Mouse (Mus musculus) heart, adult 2 months (tissue): Measurements from ENCODE around the gene Gabarap.

Experiments
- CTCF ChIP-seq: fragments of 200-600 bp; IDR thresholded peaks from 2 replicates; pipeline ENCODE4 v1.8.1; 2022; ENCODE audit warnings: antibody characterized with exemption, mild to moderate bottlenecking, moderate library complexity
- POLR2A ChIP-seq: fragments of 200-500 bp; IDR thresholded peaks from 2 replicates; pipeline ENCODE4 v1.6.1; 2011; ENCODE audit warnings: mild to moderate bottlenecking, low read depth, low read length, control low read depth; ENCODE audit not compliant: insufficient read depth

GRCm38 (mm10) chr11:70043665-70044064 lies 52.7 kb downstream of the Gabarap start:
- TF ChIP-seq CTCF = no peak
- TF ChIP-seq POLR2A = no peak
